Mouse (Mus musculus) 3T3-L1 (cell line): ENCODE measurements around the gene Apopt1.

ENCODE experiments used
- DNase-seq: peaks from one replicate; pipeline ENCODE4 v3.0.0-alpha.2; 2015; ENCODE audit warnings: low read depth, low spot score

Apopt1 gene

GRCm38 (mm10) chr12:111743981-111744423 is 30.9 kb downstream of the Apopt1 start:
- DNase-seq = no peak

- DNase-seq = no peak
Observed at GRCm38 (mm10) chr12:111745274-111745673, 32.2 kb downstream of the Apopt1 start.

GRCm38 (mm10) chr12:111746091-111746490 is 33.0 kb downstream of the Apopt1 start:
- DNase-seq = peak; percentile 68

GRCm38 (mm10) chr12:111747421-111747820 is 34.4 kb downstream of the Apopt1 start:
- no peak for DNase-seq

GRCm38 (mm10) chr12:111750739-111751138 is 37.7 kb downstream of the Apopt1 start:
- DNase-seq = no peak

- peak; percentile 47 for DNase-seq
Observed at GRCm38 (mm10) chr12:111752491-111752890, 39.4 kb downstream of the Apopt1 start.

GRCm38 (mm10) chr12:111753347-111753746 is 40.3 kb downstream of the Apopt1 start:
- DNase-seq = no peak

GRCm38 (mm10) chr12:111754710-111755109 is 41.6 kb downstream of the Apopt1 start:
- DNase-seq = no peak

- no peak for DNase-seq
Observed at GRCm38 (mm10) chr12:111755231-111755630, 42.2 kb downstream of the Apopt1 start.

GRCm38 (mm10) chr12:111756082-111756697 is 43.1 kb downstream of the Apopt1 start:
- DNase-seq = peak; percentile 54

- peak; percentile 71 for DNase-seq
Observed at GRCm38 (mm10) chr12:111756698-111757082, 43.6 kb downstream of the Apopt1 start.

- no peak for DNase-seq
Observed at GRCm38 (mm10) chr12:111757561-111758325, 44.7 kb downstream of the Apopt1 start.

- DNase-seq = peak; percentile 53
Observed at GRCm38 (mm10) chr12:111758381-111759175, 45.5 kb downstream of the Apopt1 start, which contains the start of gene Klc1. TSS of gene Klc1 (plus strand) at chr12:111758849.

- DNase-seq = peak; percentile 68
Observed at GRCm38 (mm10) chr12:111759176-111760061, 46.4 kb downstream of the Apopt1 start.

GRCm38 (mm10) chr12:111760306-111760908 is 47.3 kb downstream of the Apopt1 start:
- peak; percentile 54 for DNase-seq

GRCm38 (mm10) chr12:111762620-111763280 is 49.7 kb downstream of the Apopt1 start:
- DNase-seq = no peak

GRCm38 (mm10) chr12:111766313-111767236 is 53.5 kb downstream of the Apopt1 start:
- no peak for DNase-seq

- DNase-seq = no peak
Observed at GRCm38 (mm10) chr12:111768322-111768928, 55.4 kb downstream of the Apopt1 start.

- DNase-seq = no peak
Observed at GRCm38 (mm10) chr12:111769306-111769705, 56.2 kb downstream of the Apopt1 start.
